Mouse (Mus musculus): ENCODE results near the gene Ptpa.

The Ptpa gene

DNA sequence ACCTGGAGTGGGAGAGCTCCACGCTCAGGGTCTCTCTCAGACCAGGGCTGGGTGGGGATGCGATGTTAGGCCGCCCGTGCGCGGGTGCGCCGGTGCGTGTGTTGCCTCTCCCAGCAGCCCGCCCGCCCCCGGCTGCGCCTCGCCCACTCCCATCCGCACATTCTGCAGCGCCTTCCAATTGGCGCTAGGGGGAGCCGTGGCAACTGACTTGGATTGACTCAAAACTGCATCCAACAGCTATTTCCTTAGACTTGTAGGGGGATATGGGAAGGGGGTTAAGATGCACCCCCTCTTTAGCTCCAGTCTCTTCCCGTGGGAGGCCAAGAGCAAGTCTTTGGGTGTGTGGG lies 53.9 kb downstream of the Ptpa start:
- peak; percentile 84 for DNase-seq

DNA sequence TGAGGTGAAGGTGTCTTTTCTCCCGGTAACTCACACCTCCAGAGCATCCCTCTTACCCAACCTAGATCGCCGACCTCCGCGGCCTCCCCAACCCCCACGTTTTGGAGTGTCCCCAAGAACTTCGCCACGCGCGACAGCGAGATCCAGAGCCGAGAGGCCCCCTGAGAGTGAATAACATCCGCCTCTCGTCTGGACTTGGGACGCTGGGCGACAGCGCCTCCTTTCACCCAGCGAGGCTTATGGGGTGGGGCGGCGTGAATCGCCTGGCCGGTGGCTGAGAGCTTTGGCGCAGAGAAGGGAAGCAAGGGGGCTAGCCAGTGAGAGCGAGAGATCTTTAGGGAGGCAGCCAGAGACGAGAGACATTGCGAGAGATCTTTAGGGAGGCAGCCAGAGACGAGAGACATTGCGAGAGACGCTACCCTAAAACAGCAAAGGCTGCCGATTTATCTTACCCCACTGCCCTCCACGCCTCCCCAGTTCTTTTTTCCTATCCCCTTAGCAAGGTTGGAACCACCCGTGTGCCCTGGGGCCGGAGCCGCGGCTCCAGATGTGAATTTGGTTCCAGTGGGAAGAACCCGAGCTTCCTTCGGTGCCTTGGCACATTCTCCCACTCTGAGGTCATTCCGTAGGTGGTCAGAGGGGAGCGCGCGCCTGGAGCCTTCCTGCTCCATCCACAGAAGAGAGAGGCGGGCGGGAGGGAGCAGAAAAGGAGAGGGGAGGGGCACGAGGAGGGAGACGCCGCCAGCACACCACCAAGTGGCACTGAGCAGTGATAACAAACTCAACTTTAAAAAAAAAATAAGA lies 54.5 kb downstream of the Ptpa start:
- peak; percentile 85 for DNase-seq

DNA sequence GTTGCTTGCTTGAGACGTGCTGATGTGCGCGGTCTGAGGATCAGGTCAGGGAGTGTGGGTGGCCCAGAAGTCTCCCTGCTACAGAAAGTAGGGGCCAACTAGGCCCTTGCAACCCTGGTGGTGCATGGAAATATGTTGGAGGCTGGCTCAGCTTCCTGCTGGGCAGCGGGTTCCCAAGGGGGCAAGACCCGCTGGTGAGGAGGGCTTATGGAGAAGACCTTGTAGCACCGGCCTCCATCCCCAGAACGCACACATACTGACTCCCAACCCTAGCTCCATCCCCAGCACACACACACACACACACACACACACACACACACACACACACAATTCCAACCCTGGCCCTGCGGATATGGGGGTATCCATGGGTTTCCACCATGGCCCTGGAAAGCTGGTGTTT lies 55.2 kb downstream of the Ptpa start:
- DNase-seq = no peak

DNA sequence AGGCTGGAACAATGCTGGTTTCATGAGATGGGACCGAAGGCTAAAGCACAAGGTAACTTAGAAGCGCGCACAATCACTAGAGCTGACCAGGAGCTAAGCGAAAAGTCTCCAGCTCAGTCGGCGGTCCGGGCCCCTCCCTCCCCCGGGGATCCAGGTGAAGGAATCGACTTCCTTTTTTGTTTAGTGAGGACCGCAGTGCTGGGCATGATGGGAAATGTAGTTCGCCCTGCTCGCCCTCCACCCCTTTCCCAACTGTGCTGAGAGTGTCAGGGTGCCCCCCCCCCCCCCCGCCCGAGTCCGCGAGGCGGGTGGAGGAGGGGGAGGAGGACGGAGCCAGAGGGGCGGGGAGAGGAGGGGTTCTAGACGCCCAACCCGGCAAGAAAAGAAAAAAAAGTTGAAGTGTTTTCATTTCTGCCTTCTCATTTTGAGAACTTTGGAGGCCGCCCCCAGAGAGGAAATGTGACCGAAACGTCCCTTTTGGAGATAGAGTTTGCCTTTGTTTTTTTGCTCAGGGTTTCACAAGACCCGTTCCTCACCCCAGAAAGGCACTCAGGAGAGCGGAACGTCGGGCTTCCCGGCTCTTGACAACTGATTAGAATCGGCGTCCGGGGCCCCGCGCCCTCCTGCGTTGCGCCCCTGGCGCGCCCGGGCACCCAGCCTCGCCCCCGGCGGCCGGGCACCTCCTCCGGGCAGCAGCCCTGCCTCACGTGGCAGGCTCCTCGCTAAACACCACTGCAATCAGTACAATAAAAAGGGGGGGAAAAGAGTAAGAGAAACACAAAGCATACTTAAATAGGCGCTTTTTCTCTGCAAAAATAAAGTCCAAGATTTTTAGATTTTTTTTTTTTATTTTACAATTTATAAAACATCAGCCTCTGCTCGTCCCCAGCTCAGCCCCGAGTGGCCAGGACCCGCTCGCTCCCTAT lies 56.2 kb downstream of the Ptpa start:
- peak; percentile 95 for DNase-seq

DNA sequence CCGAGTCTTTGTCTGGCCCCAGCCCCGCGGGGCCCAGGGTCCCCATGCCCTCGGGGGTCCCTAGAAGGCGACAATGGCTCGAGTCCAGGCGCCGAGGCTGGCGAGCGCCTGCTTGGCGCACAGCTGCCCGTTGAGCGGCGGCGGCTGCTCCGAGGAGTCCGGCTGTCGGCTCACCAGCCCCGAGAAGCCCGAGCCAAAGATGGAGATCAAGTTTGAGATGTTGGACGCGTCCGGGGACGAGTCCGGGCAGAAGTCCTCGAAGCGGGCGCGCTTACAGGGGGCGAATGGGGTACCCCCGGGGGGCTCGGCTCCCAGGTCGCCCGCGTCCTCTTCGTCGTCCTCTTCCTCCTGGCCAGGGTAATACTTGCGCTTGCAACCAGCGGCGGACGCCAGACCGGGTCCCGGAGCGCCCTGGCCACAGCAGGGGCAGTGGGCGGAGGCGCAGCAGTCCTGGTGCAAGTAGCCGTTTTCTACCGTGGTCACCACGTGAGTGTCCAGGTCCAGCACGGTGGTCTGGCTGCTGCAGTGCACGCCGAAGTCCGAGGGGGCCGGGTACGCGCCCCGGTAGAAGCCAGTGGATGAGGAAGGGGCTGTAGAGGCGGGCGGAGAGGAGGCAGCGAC lies 57.0 kb downstream of the Ptpa start:
- peak; percentile 62 for DNase-seq

DNA sequence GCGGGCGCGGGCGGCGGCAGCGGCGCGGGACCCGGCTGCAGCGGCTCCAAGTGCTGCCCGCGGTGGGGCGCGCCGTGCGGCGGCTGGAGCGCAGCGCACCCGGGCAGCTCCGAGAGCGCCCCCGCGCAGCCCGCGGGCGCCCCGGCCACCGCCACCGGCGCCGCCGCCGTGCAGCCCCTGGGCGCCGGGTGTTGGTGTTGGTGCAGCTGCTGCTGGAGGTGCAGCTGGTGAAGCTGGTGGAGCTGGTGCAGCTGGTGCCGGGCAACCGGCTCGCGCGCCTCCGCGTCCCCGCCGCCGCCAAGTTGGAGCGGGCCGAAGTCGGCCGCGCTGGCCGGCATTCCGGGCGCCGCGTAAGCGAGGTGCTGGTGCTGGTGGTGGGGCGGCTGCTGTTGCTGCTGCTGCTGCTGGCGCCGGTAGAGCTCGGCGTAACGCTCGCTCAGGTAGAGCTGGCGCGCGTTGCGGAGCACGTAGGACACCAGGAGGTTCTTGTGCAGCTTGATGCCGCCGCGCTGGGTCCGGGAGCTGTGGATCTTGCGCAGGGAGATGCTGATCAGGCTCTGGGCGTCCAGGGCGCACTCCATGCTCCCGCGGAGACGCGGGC lies 57.7 kb downstream of the Ptpa start:
- no peak for DNase-seq

DNA sequence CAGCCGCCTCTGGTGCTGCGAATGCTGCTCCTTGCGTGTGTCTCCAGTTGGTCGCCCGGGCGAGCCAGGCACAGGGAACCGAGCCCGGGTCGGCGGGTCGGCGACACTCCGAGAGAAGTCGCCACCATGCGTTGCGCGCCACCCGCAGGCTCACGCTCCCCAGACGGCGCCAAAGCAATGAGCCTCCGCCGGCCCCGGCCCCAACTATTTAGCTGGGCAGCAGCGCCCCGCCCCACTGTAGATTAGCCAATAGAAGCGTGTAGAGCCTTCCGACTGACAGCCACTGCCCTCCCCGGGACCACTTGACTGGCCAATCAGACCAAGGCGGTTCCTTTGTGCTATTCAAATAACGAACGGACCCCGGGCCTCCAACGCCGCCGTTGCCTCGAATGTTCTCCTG lies 58.2 kb downstream of the Ptpa start, which contains the start of gene Ier5l:
Gene Ier5l (minus strand): TSS at position 181 of the 400 bp plus-strand sequence.
- DNase-seq = peak; percentile 97

DNA sequence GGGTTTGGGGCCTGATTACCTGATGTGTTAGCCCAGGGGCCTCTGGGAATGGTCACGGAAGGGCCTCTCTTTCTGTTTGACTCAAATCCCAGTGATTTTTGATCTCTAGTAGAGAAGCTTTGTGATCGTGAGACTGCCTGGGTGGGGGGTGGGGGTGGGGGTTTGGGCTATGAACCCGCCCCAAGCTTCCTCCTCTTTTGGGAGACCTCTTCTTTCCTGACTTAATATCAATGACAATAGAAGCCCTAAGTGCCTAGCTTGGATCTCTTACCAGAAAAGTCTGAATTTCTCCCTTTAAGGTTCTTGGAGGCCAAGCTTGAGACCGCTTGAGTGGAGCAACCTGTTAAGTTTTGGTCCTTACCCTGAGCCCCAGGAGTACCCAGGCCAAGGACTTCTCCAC lies 58.9 kb downstream of the Ptpa start:
- DNase-seq = no peak

DNA sequence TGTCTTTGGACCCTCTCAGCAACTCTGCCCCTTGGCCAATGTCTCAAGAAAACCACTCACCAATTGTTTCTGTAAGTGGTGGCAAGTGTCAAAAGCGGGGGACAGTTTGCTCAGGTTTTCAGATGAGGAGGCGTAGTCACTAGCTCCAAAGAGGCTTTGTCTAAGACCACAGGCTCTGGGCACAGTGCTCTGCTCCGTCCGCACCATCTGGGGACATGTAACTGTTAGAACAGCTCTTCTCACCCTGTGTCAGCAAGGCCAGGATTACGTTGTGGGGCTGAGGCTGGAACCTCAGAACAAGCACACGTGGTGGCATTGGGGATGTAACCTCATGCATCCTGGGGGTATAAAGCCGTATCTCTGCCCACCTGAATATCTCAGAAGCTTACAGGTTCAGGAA lies 59.6 kb downstream of the Ptpa start:
- no peak for DNase-seq

DNA sequence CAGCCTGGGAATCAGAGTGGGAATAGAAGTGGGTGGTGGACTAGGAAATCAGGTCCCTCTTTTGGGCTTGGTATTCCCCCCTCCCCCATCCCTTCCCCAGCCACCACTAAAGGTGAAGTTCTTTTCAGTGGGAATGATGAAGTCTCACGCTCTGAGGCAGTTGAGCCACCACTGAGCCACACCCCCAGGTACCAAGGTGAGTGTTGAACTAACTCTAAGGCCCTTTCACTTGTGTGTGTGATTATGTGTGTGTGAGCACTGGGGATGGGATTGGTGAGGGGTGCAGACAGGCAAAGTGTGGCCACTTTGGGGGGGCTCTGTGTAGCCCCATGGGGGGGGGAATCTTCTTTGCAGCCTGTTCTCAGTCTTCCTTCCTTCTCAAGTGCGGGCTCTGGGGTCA lies 60.4 kb downstream of the Ptpa start:
- DNase-seq = no peak

DNA sequence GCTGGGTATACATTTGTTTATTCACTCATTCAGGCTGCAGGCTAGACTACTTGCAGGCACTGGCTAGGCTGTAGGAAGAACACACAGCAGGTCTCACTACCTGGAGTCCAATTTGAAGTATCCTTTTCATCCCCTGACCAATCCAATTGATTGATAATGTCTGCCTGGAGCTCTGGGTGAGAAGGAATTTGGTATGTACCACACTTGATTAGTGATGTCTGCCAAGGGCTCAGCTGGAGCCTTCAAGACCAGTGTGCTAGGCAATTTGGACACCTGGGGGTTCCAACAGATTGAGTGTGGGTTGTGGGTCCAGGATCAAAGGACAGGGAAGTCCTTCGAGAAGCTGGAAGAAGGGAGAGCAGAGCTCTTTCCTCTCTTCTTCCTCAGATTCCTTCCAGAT lies 62.7 kb downstream of the Ptpa start:
- no peak for DNase-seq

DNA sequence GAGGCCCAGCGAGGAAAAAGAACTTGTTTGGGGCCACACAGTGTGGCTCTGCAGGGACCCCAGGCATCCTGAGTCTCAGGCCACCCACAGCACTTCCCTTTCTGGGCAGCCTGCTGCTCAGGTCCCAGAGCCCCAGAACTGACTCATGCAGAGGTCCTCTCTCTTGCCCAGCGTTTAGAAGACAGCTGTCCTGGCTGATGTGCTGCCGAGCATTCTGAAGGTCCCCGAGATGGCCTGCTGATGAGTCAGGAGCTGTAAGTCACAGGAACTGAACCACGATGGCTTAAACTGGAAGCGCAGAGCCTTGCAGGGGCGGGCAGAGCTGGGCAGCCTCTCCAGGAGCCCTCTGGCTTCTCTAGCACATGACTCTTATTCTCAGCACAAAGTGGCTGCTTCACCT lies 71.8 kb downstream of the Ptpa start:
- peak; percentile 14 for DNase-seq

DNA sequence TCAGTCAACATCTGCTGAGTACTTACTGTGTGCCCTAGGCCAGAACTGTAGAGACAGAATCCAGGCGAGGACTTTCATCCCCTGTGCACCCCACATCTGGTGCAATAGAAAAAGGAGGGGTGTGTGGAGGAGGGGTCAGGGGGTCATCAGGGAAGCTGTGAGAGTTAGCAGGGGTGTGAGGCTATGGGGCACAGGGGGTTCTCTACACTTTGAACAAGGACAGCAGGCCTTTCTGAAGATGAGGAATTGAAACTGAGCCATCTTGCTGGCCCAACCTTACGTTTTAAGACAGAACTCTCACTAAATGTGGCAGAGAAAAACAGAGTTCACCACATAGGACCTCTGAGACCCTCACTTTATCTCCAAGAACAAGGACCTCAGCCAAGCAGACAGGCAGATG lies 74.5 kb downstream of the Ptpa start:
- DNase-seq = no peak

DNA sequence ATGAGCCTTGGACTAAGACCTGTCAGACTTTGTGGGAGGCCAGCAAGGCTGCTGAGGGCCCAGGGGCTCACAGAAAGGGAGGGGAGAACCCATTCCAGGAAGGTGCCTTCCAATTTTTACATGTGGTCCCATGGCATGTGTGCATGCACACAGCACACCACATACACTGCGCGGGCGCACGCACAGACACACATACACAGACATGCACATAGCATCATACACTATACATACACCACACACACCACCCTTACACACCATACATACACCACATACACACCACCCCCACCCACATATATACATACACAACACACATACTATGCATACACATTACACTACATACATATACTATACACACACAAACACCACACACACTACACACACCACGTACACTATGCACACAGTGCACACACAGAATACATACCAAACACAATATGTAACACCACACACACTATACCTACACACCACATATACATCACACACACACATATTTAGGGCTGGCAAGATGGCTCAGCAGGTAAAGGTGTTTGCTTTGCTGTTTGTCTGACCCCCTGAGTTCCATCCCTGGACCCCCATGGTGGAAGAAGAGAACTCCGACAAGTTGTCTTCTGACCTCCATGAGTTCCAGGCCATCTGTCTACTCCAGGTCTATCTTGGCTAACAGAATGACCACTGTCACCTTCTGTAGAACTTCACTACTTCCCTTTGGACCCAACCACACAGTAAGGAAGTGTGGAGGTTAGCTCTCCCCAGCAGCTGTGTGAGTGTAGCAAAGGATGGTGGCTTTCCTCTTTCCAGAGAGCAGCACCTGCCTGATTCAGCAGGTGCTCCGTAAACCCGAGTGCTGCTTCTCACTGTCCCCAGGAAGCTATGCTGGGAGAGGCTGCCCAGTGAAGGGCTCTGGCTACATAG lies 79.4 kb downstream of the Ptpa start:
- DNase-seq = no peak

DNA sequence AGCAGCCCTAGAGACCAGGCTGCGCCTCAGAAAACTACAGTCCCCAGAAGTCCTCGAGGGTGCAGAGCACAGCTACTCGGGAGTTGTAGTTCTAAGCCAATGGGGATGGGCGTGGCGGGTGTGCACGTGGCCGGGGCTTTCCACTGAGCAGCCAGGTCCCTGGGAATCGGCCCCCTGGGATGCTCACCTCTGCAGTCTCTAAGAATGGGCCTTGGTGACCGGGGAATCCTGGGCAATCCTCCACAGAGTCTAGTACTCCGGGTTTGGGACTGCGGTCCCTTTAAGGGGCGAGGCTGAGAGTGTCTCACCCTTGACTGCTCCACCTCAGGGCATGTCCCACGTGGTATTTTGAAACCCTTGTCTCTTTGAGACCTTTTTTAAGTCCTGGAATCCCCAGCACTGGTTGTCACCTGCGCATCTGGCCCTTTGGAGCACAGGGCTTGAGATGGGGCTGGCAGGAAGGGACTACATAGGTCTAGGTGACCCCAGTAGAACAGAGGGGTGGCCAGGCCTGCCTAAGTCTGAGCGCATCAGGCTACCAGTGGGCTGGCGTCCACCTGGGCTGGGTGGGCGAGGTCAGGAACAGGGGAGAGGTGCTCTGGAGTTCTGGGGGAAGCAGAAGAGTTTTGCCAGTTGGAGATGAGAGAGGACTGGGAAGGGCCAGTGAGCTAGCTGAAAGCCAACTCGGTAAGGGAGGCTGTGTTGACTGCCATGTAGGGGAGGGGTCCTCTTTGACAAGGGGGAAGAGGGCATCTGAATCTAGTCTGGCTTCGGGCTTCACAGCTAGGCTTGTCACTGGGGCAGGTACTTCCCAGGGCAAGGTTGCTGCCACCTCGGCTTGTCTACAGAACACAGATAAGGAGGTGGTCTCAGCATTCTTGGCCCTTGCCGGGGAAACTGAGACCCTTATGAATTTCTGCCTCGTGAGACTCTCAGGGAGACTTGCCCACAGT lies 80.3 kb downstream of the Ptpa start:
- peak; percentile 80 for DNase-seq

All from kidney, postnatal 14 days (tissue).